Mouse (Mus musculus): Measurements from ENCODE around the gene Gtf3c3. TPM values are rescaled to one million over a fixed set of nuclear protein-coding genes. Genes with fewer than 3 reads are reported as not detected.

Gtf3c3 gene
- total RNA-seq (2014; fragmentation: Nextera tagmentation), result 11.5 and 17.6 TPM in 2 replicates
- 40.4 and 49.3 TPM in 2 replicates for total RNA-seq (2017)

DNA sequence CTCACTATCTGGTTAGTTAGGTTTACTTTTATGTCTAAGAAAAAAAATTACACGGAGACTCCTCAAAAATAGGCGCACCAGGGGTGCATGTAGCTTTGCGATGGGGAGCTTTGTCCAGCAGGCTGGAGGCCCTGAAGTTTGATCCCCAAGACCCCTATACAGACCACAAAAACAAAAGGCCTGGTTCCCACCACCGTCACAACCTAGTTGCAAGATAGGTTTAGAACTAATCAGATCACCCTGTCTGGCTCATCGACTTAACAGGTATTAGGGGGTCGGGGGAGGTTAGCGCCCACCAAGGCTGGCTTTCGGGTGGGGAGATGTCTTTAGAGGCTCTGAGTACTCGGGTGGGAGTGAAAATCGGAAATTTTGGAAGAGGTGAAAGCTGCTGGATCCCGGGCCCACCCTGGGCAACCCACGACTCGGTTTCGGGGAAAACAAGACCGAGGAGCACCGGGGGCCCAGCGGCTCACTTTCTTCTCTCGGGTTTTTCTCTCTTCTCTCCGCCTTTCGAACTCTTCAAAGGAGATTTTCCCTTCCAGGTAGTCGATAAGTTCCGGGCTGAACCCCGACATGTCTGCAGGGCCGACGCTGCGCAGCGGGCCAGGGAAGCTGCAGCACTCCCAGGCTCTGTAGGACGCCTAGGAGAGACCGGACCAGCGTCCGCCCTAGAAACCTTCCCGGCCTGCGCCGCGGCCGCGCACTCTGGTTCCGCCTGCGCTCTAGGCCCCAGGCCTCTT, at the start of gene Gtf3c3:
Gtf3c3 (minus strand) TSS at position 632 of the 740 bp plus-strand sequence.
- ATAC-seq (replicated peaks; ENCODE audit: poor library complexity, severe bottlenecking), result peak; percentile 97

DNA sequence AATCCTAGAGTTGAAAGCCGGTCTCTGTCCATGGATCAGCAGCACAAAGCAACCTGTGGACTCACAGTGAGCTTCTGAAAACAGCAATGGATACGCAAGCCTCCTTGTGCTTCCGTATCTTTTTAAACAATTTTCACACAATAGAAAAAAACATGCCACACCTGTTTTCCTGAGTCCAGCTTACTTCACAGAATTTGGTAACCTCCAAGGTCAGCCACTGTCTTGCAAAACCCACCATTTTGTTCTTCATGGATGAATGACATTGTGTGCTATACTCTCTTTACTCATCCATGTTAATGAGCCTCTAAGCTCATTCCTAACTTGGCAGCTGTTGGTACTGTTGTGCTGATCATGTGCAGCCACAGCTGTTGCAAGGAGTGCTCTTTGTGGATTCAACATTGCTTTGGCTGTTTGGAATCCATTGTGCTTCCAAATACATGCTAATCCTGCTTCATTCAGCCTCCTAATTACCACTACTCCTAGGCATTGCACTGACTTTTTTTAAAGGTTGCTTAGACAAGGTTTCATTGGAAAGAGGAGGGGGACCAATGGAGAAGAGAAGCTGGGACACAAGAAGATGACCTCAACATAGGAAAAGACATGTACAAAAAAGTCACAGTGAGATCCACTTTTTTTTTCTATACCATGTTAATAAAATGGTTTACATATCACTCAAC, 46.1 kb upstream of the Gtf3c3 start:
- ATAC-seq (replicated peaks; ENCODE audit: poor library complexity, severe bottlenecking), result no peak

GRCm38 (mm10) chr1:54480491-54480890, 41.7 kb upstream of the Gtf3c3 start:
- ATAC-seq (replicated peaks; ENCODE audit: poor library complexity, severe bottlenecking), result no peak

DNA sequence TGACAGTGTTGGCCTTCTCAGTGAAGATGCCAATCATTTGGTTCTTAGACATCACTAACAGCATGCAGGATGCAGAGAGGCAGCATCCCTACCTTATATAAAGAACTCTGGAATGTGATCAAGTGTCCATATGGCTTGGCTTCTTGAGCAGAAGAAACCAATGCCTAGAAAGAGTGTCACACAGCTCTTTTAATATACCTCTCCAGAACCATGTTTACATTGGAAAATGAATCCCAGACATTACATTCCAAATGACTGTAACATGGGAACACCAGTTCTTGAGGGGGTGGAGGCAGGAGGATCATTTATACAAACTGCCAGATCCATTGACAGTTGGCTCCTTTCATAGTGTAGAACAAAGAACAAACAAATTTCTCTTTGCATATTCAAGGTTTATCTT, 29.9 kb upstream of the Gtf3c3 start:
- no peak for ATAC-seq (replicated peaks; ENCODE audit: poor library complexity, severe bottlenecking)

DNA sequence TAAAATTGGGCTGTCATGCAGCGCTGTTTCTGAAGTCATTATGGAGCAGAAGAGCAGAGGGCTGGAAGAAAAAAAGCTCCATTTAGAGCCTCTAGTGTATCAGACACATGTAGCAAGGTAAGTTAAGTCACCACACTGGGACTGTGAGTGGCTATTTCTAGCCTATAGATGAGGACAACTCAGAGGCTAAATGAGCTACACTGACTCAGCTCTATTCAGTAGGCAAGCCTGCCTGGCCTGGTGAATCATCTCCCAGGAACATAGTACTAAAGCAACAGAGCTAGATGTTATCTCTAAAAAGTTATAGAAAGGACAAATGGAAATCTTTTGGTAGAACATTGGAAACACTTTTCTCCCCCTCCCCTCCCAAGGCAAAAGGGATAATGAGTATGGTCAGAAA, 28.6 kb upstream of the Gtf3c3 start:
- ATAC-seq (replicated peaks; ENCODE audit: poor library complexity, severe bottlenecking), result no peak

DNA sequence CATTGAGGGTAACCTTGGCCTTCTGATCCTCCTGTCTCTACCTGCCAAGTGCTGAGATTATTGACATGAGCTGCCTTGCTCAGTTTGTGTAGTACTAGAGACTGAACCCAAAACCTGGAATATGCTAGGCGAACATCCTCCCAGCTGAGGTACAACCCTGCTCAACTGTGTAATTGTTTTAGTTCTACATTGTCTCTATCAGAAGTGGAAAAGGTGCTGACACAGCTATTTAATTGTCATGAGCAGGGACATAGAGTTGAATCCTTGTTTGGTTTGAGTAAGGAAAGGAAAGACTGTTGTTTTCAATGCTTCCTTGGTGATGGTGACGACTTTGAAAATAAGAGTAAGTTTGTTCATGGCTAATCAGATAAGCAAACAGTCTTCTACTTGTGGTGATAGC, 13.3 kb upstream of the Gtf3c3 start:
- ATAC-seq (replicated peaks; ENCODE audit: poor library complexity, severe bottlenecking), result no peak

DNA sequence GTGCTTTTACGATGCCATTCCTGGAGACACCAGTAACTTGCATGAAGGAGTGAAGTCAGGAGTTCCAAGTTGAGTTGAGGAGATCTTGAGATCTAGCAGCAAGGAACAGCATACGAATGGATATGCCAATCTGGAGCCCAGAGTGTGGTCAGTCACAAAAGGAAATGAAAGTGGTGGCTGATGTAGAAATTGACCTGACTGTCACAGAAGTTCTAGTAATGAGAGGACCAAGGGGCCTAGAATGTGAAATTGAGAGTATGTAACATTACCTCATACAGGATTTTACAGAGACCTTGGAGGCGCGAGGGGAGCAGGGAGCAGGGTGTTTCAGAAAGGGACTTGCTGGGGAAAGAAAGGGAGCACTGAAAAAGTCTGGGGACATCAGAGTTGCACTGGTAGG, 10.1 kb upstream of the Gtf3c3 start:
- ATAC-seq (replicated peaks; ENCODE audit: poor library complexity, severe bottlenecking), result peak; percentile 95

DNA sequence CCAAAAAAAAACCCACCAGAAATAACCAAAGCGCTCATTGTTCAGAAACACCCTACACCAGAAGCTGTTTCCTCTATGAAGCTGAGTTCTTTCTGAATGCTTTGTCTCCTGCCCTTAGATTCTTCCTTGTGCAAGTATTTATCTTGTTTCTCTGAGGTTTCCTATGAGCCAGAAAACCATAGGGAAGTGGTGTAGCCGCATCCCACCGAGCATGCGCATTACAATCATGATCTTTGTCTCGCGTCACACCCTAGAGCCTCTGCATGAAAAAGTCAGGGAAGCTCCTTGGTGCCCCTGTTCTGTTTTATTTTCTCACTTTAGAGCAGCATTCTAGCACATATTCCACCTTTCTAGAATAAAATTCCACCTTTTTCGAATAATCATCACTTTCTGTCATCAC, 4.9 kb upstream of the Gtf3c3 start:
- peak; percentile 71 for ATAC-seq (replicated peaks; ENCODE audit: poor library complexity, severe bottlenecking)

- no peak for ATAC-seq (replicated peaks; ENCODE audit: poor library complexity, severe bottlenecking)
These were observed 307 bp upstream of the Gtf3c3 start for GRCm38 (mm10) chr1:54439080-54439476.

DNA sequence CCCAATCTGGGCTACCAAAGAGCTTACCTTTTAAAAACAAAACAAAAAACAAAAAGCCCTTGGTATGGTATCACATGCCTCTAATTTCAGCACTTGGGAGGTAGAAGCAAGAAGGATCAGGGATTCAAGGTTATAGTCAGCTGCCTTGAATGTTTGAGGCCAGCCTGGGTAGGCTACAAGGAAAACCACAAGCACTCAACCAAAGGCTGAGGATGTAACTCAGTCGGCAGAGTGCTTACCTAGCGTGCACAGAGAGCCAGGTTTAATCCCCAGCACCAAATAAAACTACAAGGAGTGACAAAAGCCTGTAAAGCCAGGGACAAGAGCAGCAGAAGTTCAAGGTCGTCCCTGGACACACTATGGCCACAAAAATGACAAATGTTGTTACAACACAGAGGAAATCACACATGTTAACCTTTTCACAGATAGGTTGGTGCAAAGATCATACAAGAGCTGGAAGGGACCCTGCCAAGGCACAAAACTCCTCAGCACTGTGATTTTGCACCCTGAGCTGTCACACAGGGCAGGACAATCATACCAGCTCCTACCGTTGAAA, 16.5 kb downstream of the Gtf3c3 start:
- no peak for ATAC-seq (replicated peaks; ENCODE audit: poor library complexity, severe bottlenecking)

DNA sequence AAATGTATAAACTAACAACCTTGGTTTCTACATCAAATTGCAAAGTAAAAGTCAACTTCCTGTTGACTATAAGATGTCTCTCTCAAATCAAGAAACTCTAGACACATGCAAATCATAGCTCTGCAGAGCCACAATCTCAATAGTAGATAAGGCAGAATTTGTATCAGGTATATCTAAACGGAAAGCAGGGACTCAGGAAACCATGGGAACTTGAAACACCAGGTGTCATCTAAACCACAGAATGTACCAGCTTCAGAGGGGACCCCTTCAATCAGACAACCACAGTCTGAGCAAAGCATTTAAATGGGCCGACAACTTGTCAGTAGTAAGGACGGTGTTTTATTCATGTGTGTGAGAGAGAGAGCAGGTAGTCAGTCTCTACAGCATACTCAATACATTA, 17.1 kb downstream of the Gtf3c3 start:
- ATAC-seq (replicated peaks; ENCODE audit: poor library complexity, severe bottlenecking), result no peak

DNA sequence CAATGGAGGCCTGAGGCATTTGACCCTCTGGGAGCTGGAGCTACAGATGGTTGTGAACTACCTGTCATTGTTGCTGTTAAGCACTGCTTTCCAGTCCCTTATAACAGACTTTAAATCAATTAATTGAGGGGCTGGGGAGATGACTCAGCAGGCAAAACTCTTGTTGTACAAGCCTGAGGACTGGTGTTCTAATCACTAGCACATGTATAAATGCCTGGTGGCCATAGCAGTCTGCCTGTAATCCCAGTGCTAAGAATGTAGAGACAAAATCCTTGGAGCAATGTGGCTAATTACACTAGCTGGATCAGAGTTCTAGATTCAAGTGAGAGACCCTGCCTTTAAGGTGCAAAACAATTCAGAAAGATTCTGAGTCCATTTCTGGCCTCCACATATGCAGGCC, 36.0 kb downstream of the Gtf3c3 start:
- ATAC-seq (replicated peaks; ENCODE audit: poor library complexity, severe bottlenecking), result no peak

- ATAC-seq (replicated peaks; ENCODE audit: poor library complexity, severe bottlenecking), result no peak
These were observed 54.5 kb downstream of the Gtf3c3 start for GRCm38 (mm10) chr1:54384221-54384620.

GRCm38 (mm10) chr1:54380978-54381914, 57.5 kb downstream of the Gtf3c3 start:
- peak; percentile 52 for ATAC-seq (replicated peaks; ENCODE audit: poor library complexity, severe bottlenecking)

GRCm38 (mm10) chr1:54377506-54378051, 61.2 kb downstream of the Gtf3c3 start:
- ATAC-seq (replicated peaks; ENCODE audit: poor library complexity, severe bottlenecking), result no peak

GRCm38 (mm10) chr1:54356566-54356965, 82.2 kb downstream of the Gtf3c3 start:
- no peak for ATAC-seq (replicated peaks; ENCODE audit: poor library complexity, severe bottlenecking)

DNA sequence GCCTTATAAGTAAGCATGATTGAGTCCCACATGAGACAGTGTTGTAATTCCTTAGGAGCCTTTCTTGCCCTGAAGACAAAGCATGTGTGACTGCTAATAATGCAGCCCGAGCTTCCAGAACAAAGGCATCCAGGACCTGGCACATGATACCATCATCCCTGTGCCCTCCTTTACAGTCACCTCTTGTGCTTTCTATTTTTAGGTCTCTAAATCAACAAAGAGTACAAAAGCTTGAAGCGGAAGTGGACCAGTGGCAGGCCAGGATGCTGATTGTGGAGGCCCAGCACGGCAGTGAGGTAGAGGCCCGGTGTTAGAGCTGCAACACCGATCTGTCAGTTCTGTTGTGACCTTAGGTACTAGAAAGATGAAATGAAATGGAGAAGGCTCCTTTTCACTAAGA, 83.3 kb downstream of the Gtf3c3 start:
- ATAC-seq (replicated peaks; ENCODE audit: poor library complexity, severe bottlenecking), result no peak

- ATAC-seq (replicated peaks; ENCODE audit: poor library complexity, severe bottlenecking), result no peak
These were observed 84.0 kb downstream of the Gtf3c3 start for GRCm38 (mm10) chr1:54354786-54355185.
